Mouse (Mus musculus): ENCODE results near the gene Nhlrc3. TPM values are rescaled to one million over a fixed set of nuclear protein-coding genes. Genes with fewer than 3 reads are reported as not detected.

Nhlrc3 gene
- total RNA-seq (2017) = 9.7 and 10.3 TPM in 2 replicates

DNA sequence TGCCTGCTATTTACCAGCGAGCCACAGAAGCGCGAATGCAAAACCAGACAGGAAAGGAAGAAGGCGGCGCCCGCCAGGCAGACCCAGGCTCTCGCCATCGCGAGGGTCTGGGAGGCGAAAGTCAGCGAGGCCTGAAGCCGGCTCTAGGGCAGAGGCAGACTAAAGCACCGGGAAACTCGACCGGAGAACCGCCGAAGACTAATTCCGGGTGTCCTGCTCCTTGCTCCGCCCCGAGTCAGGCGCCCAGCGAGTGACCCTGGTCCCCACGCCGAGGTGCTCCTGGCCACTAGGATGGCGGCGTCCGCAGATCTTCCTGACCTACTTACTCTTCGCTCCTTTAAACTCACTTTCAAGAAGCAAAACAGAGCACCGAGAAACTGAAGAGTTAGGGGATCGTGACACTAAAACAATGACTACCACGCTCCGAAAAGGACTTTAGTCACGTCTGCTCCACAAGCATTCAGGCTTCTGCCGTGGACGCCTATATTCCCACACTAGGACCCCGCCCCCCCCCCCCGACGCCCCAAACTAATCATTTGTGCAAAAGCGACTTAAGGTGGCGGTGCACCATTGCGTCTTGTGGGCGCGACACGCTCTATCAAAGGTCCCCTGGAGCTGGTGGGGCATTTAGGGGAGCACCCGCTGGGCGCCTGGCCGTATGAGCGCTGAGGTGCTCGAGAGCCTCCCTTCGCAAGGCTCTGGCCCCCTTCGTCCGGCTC is at the start of gene Nhlrc3, which contains the start of gene Proser1:
Gene Nhlrc3 (minus strand): TSS at position 287 of the 719 bp plus-strand sequence.
Gene Proser1 (plus strand): TSS at position 621 of the 719 bp plus-strand sequence.
- peak; percentile 86 to 90 for ATAC-seq (replicated peaks in 1 of 2; ENCODE audit: insufficient read depth in 1 of 2, low FRiP score in 2 of 2, low TSS enrichment in 1 of 2, low read depth in 1 of 2, poor library complexity in 2 of 2, severe bottlenecking in 2 of 2)

DNA sequence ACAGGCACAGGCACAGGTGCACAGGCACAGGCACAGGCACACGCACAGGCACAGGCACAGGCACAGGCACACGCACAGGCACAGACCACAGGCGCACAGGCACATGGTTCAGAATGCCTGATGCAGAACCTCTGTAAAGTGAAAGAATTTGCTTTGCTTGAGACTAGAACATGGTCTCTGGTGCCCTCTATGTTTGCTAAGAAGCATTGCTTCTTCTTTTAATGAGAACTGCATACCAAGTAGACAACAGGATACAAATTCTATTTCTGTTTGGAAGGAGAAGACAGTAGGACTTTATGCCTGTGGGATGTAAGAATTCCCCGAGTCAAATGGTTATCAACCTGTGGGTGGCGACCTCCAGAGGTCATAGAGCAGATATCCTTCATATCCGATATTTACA is 39.3 kb upstream of the Nhlrc3 start:
- ATAC-seq (replicated peaks in 1 of 2; ENCODE audit: insufficient read depth in 1 of 2, low FRiP score in 2 of 2, low TSS enrichment in 1 of 2, low read depth in 1 of 2, poor library complexity in 2 of 2, severe bottlenecking in 2 of 2) = peak; percentile 53 to 74; a peak in 3 of 4 replicates

DNA sequence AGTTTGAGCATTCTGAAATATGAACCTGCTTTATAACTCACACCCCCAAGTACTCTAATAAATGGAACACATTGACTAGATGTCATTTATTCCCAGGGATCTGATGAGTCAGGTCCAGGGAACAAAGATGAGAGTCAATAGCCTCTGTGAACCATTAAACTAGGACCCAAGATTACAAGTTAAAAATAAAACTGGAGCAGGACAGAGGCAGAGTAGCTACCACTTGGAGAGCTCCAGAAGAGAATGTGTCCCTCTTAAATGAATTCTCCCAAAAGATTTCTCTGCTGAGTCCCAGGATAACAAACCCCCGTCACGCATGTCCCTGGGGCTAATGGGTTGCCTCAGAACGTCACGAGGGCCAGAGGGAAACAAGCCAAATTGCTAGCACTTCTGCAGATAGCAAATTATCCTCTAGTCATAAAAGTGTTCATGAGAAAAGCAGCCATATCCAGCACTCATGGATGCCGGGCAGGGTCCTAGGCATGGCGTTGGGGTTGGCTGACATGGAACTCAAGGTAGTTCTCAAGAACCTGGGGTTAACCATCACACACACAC is 35.3 kb upstream of the Nhlrc3 start:
- ATAC-seq (replicated peaks in 1 of 2; ENCODE audit: insufficient read depth in 1 of 2, low FRiP score in 2 of 2, low TSS enrichment in 1 of 2, low read depth in 1 of 2, poor library complexity in 2 of 2, severe bottlenecking in 2 of 2) = no peak

DNA sequence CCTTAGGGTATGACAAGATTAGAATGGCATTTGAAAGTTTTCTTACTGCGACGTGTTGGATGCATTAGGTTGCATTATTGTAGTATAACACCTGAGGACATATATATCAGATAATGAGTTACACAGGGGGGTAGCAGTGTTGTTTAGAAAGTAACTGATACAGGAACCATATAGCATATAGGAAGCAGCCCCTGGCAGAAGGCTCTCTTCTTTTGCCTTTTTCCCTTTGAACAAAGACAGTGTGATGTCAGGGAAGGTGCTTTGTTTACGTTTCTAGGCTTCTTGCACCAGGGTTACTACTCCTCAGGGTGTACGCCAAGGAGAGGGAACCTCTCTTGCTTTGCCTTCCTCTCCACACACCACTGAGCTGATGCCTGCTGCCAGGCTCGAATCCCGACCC is 25.2 kb upstream of the Nhlrc3 start, which contains the start of gene Stoml3:
Gene Stoml3 (plus strand): TSS at position 301 of the 400 bp plus-strand sequence.
- ATAC-seq (replicated peaks in 1 of 2; ENCODE audit: insufficient read depth in 1 of 2, low FRiP score in 2 of 2, low TSS enrichment in 1 of 2, low read depth in 1 of 2, poor library complexity in 2 of 2, severe bottlenecking in 2 of 2) = no peak

DNA sequence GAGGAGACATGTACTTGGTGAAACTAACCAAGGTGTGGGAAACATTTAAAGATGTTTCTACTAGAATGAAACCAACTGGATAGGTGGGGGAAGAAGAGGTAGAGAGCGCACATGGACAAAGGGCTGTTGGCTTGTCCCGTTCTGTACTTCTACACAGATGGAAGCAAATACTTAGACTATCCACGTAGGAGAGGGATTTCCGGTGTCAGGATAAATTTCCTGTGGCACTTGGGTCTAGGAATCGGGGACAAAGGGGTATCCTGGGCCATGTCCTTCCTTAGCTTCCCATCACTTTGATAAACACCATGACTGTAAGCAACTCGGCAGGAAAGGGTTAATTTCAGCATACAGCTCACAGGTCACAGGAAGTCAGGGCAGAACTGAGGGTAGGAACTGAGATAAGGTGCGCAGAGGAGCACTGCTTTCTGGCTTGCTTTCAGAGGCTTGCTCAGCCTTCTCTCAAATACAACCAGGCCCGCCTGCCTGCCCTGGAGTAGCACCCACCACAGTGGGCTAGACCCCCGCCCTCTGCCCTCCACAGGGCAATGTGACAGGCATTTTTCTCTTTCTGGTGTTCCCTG is 24.0 kb upstream of the Nhlrc3 start:
- peak; percentile 18 to 23; a peak in 2 of 4 replicates for ATAC-seq (replicated peaks in 1 of 2; ENCODE audit: insufficient read depth in 1 of 2, low FRiP score in 2 of 2, low TSS enrichment in 1 of 2, low read depth in 1 of 2, poor library complexity in 2 of 2, severe bottlenecking in 2 of 2)

DNA sequence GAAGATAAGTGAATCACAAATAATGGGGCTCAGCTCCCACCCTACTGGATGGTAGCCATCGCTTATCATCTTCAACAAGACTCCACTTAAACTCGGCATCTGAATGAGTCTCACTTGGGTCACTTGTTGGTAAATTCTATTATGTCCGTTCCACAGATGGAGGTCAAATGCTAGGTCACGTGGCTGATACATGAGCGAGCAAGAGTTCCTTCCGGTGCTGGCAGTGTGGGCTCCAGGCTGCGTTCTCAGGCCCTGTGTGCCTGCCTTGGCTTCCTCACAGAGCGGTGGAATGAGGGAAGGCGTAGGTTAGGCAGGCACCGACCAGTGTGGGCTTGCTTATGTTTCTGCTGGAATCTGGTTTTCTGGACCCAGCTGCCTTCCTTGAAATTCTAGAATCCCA is 23.4 kb upstream of the Nhlrc3 start:
- no peak for ATAC-seq (replicated peaks in 1 of 2; ENCODE audit: insufficient read depth in 1 of 2, low FRiP score in 2 of 2, low TSS enrichment in 1 of 2, low read depth in 1 of 2, poor library complexity in 2 of 2, severe bottlenecking in 2 of 2)

DNA sequence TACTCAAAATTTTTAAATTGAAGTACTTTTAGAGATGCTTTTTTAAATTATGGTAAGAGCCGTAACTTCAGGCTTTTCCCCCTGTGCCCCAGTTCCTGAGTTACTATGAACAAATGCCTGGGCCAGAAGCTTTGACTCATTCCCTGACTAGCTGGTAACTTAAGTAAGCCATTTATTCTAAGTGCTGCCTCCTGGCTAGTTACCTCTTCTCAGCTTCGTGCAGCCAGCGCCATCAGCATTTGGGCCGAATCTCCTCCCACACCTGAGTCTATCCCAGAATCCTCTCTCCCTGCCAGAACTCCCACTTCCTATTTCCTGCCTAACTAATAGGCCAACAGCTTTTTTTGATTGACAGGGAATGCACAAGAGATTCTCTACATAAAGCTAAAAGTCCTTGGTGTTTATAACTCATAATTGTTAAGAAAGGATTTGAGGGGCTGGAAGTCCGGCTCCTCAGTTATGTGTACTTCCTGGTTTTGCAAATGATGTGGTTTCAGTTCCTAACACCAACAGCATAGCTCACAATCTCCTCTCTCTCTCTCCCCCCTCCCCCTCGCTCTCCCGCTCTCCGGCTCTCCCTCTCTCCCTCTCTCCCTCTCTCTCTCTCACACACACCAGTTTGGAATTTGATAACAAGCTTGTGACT is 20.4 kb upstream of the Nhlrc3 start:
- ATAC-seq (replicated peaks in 1 of 2; ENCODE audit: insufficient read depth in 1 of 2, low FRiP score in 2 of 2, low TSS enrichment in 1 of 2, low read depth in 1 of 2, poor library complexity in 2 of 2, severe bottlenecking in 2 of 2) = peak; percentile 51 to 54; a peak in 2 of 4 replicates

DNA sequence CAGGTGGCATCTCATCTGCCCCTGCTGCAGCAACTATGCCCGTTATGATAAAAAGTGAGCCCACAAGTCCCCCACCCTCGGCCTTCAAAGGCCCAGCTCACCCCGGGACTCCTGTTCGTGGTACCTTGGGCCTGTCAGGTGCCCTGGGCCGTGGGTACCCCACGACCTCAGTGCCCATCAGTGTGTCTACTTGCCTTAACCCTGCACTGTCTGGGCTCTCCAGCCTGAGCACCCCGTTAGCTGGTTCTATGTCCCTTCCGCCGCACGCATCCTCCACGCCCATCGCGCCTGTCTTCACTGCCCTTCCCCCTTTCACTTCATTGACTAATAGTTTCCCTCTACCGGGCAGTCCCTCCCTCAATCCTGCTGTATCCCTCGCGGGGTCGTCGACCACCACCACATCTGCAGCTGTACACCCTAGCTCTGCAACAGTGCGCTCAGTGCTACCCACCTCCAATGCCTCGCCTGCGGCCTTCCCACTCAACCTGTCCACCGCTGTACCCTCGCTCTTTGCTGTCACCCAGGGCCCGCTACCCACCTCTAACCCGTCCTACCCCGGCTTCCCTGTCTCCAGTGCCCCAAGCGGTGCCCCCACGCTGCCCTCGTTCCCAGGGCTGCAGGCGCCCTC is 15.4 kb upstream of the Nhlrc3 start:
- ATAC-seq (replicated peaks in 1 of 2; ENCODE audit: insufficient read depth in 1 of 2, low FRiP score in 2 of 2, low TSS enrichment in 1 of 2, low read depth in 1 of 2, poor library complexity in 2 of 2, severe bottlenecking in 2 of 2) = no peak

DNA sequence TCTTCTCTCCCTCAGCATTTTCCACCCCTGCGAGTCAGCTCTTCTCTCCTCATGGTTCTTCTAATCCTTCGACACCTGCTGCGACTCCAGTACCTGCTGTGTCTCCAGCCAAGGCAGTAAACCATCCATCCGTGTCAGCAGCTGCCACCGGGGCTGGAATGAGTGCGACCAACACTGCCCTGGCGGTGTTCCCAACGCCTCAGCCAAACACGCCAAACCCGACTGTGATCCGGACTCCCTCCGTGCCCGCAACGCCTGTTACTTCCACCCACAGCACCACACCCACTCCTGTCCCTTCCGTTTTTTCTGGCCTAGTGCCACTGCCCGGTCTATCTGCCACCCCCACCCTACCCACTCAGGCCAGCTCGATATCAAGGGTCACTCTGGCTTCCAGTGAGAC is 14.3 kb upstream of the Nhlrc3 start:
- ATAC-seq (replicated peaks in 1 of 2; ENCODE audit: insufficient read depth in 1 of 2, low FRiP score in 2 of 2, low TSS enrichment in 1 of 2, low read depth in 1 of 2, poor library complexity in 2 of 2, severe bottlenecking in 2 of 2) = 0 out of 4 replicates have a peak, but pooled peaks of 1 of the 2 experiments have one; percentile 7

DNA sequence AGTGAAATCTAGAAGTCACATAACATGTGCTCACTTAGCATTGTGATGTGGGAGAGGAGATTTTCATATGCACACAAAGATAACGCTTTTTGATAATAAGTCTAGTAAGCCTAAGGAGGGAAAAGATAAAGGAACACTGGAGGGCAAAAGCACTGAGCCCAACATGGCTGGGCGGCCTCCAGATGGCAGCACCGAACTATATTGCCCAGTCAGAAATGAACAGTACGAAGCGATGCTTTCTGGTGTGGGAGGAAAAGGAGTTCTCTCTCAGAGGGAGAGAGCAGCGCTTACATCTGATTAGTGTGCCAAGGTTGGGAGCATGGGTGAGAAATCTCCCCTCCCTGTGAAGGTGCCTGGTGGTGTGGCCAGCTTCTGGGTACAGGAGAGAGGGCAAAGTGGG is 12.8 kb upstream of the Nhlrc3 start:
- peak in 1 of 2 experiments; percentile 54; a peak in 2 of 4 replicates for ATAC-seq (replicated peaks in 1 of 2; ENCODE audit: insufficient read depth in 1 of 2, low FRiP score in 2 of 2, low TSS enrichment in 1 of 2, low read depth in 1 of 2, poor library complexity in 2 of 2, severe bottlenecking in 2 of 2)

DNA sequence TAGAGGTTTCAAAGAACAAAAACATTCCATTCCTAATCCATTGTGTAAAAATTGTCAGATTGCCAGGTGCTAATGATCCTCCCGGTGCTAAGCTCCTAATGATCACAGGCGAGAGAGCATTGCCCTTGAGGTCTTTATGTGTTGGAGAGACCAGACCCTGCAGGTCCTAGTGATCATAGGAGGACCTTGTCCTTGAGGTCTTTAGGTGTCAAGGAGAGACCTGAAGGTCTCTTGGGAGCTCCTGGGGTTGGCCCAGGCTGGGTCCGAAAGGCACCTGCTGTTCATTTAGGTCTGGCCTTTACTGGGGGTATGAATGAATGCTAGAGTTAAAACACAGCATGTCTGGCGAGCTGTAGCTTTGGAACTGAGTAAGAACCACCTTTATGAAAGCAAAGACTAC is 11.0 kb upstream of the Nhlrc3 start:
- ATAC-seq (replicated peaks in 1 of 2; ENCODE audit: insufficient read depth in 1 of 2, low FRiP score in 2 of 2, low TSS enrichment in 1 of 2, low read depth in 1 of 2, poor library complexity in 2 of 2, severe bottlenecking in 2 of 2) = no peak

DNA sequence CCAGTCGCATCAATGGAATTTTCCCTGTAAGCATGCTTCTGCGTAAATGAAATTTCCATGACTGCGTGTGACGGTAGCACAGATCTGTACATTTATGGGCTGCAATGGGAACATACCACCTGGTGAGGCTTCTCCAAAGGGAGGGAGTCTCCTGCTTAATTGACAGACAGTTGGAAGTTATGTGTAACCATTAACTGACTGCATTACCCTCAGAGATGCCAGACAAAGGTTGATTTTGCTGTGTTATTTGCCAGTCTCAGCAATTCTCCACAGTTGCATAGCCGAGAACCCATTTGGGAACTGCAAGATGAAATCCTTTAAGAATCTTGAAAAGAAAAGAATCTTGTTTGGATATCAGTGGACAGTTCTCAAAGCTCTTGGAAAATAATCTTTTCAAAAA is 8.9 kb upstream of the Nhlrc3 start:
- no peak for ATAC-seq (replicated peaks in 1 of 2; ENCODE audit: insufficient read depth in 1 of 2, low FRiP score in 2 of 2, low TSS enrichment in 1 of 2, low read depth in 1 of 2, poor library complexity in 2 of 2, severe bottlenecking in 2 of 2)

DNA sequence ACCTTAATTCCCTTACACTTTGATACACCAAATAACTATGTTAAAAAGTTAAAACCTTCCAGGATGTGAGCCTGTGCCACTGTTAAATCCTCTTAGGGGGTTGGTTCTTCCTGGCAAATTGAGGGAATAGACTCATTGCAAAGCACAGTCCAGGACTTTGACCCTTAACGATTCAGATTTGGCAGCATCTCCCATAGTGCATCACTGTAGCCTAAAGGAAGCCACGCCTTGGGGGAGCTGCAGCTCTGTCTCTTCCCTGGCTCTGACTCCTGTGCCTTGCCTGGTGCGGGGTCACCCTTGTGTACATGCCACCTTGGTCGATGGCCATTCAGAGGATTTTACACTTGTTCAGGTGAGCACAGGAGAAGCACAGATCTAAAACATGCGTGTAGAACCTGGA is 6.5 kb upstream of the Nhlrc3 start:
- ATAC-seq (replicated peaks in 1 of 2; ENCODE audit: insufficient read depth in 1 of 2, low FRiP score in 2 of 2, low TSS enrichment in 1 of 2, low read depth in 1 of 2, poor library complexity in 2 of 2, severe bottlenecking in 2 of 2) = no peak

DNA sequence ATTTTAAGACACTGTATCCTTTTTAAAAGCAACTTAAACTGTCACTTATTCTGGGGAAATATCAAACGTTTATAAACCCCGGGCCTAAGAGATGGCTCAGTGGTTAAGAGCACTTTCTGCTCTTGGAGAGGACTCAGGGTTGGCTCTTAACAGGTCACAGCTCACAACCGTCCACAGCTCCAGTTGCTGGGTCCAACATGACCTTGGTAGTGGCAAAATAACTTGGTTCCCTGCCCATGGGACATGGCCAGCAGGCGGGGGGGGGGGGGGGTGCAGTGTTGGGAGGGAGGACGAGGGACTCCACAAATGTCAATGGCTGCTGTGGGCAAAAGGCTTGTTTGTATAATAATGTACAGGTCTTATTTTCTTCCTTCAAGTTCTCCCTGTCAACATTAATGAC is 4.2 kb upstream of the Nhlrc3 start:
- ATAC-seq (replicated peaks in 1 of 2; ENCODE audit: insufficient read depth in 1 of 2, low FRiP score in 2 of 2, low TSS enrichment in 1 of 2, low read depth in 1 of 2, poor library complexity in 2 of 2, severe bottlenecking in 2 of 2) = no peak

DNA sequence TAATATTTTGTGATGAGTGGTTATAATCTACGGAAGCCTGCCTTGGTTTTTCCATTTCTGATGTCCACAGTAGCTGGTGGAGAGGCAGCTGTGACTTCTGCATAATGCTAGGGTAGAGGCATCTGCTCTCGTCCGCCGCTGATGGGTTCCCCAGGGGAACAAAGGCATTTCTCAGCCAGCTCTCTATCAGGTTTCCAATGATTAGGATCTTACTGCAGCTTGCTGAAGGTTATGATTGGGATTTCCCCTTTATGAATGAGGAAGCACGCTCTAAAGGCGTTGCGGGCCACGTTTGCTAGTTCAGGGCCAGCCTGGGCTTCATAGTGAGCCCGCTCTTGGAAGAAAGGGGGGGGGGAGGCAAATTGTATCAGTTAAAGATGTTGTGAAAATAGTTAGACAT is 3.3 kb upstream of the Nhlrc3 start:
- 0 out of 4 replicates have a peak, but pooled peaks of 1 of the 2 experiments have one; percentile 12 for ATAC-seq (replicated peaks in 1 of 2; ENCODE audit: insufficient read depth in 1 of 2, low FRiP score in 2 of 2, low TSS enrichment in 1 of 2, low read depth in 1 of 2, poor library complexity in 2 of 2, severe bottlenecking in 2 of 2)

DNA sequence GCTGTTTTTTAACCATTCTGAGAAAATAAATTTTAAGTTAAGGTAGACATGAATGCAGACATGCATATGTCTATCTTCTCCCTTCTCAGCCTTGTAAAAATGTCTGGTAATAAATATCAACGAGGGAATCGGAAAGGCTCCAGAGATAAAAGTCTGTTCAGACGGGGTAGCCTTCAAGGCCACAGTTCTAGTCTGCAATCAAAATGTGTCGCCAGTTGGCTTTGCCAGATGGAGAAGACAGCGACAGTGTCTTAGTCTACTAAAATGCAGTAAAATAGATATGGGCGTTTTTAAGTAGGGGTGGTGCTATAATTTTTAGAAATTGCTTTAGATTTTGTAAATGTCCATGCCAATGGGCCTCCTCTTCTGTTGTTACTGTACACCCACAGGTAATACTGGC is 2.2 kb upstream of the Nhlrc3 start:
- ATAC-seq (replicated peaks in 1 of 2; ENCODE audit: insufficient read depth in 1 of 2, low FRiP score in 2 of 2, low TSS enrichment in 1 of 2, low read depth in 1 of 2, poor library complexity in 2 of 2, severe bottlenecking in 2 of 2) = no peak

DNA sequence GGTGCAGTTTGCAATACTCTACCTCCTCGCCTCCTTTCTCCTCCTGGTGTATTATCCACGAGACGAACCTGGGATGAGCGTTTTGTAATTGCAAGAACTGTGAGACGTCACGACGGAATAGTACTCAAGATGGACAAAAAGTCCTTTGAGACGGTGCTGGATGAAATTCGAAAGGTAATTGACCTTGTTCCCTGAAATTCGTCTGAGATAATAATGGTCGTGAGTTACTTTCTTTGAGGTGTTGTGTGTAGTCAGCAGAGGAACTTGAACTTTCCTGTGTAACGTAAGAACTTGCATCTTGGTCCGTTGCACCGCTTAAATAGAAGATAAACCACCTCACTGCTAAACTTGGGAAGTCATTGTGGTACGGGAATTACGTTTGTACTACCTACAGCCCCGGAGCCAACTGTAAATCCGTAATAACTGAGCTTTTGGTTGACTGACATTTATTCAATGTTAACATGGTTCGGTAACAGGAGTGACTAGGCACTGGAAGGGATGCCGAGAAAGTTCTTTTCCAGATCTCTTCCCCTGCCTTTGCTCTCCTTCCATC is 1.1 kb upstream of the Nhlrc3 start:
- ATAC-seq (replicated peaks in 1 of 2; ENCODE audit: insufficient read depth in 1 of 2, low FRiP score in 2 of 2, low TSS enrichment in 1 of 2, low read depth in 1 of 2, poor library complexity in 2 of 2, severe bottlenecking in 2 of 2) = no peak

Data from hematopoietic stem cell, adult 5-6 weeks (primary cell).